Mouse (Mus musculus): ENCODE results near the gene Tipin. TPM values are rescaled to one million over a fixed set of nuclear protein-coding genes. Genes with fewer than 3 reads are reported as not detected.

Gene Tipin
- total RNA-seq (2021) = 10 to 100 TPM in 1 of 2 experiments, 1 to 10 TPM in 1; 7.9 to 10.3 TPM
- long read RNA-seq, experiment 1, partial matches to known transcripts = 0 of 9 reads
- long read RNA-seq, experiment 1, other reads (novel, unspliced or antisense) = 8 of 9 reads
- long read RNA-seq, experiment 2, partial matches to known transcripts = 0 of 8 reads
- long read RNA-seq, experiment 2, other reads (novel, unspliced or antisense) = 7 of 8 reads

- intact Hi-C loops (cut with DNase I) = no loop called here
- Histone ChIP-seq H3K4me3 (peak within 1 kb of the TSS; percentile 92), H3K27ac (peak within 1 kb of the TSS; percentile 90)
- peak; percentile 98 for DNase-seq
- TF ChIP-seq CTCF (IDR thresholded peaks at IDR 0.05) = no peak
Measured at GRCm38 (mm10) chr9:64281105-64281780, at the start of gene Tipin. Gene Tipin (plus strand): TSS chr9:64281581.

- no peak for TF ChIP-seq CTCF (IDR thresholded peaks at IDR 0.05)
- peak overlapping the region; percentile 69 for H3K27ac ChIP-seq
- no peak overlapping the region for H3K4me3 ChIP-seq
- intact Hi-C loops (cut with DNase I) = no loop called here
- DNase-seq = no peak
Measured at GRCm38 (mm10) chr9:64231674-64232073, 49.7 kb upstream of the Tipin start.

- no peak for TF ChIP-seq CTCF (IDR thresholded peaks at IDR 0.05)
- peak overlapping the region; percentile 69 for H3K27ac ChIP-seq
- DNase-seq = peak; percentile 37
- H3K4me3 ChIP-seq = peak overlapping the region; percentile 25
- intact Hi-C loops (cut with DNase I) = no loop called here
Measured at GRCm38 (mm10) chr9:64232257-64232957, 49.0 kb upstream of the Tipin start.

GRCm38 (mm10) chr9:64233656-64234055 is 47.7 kb upstream of the Tipin start:
- TF ChIP-seq CTCF (IDR thresholded peaks at IDR 0.05) = no peak
- intact Hi-C loops (cut with DNase I) = no loop called here
- no peak for DNase-seq
- Histone ChIP-seq H3K4me3 (no peak overlapping the region), H3K27ac (peak overlapping the region; percentile 48)

DNA sequence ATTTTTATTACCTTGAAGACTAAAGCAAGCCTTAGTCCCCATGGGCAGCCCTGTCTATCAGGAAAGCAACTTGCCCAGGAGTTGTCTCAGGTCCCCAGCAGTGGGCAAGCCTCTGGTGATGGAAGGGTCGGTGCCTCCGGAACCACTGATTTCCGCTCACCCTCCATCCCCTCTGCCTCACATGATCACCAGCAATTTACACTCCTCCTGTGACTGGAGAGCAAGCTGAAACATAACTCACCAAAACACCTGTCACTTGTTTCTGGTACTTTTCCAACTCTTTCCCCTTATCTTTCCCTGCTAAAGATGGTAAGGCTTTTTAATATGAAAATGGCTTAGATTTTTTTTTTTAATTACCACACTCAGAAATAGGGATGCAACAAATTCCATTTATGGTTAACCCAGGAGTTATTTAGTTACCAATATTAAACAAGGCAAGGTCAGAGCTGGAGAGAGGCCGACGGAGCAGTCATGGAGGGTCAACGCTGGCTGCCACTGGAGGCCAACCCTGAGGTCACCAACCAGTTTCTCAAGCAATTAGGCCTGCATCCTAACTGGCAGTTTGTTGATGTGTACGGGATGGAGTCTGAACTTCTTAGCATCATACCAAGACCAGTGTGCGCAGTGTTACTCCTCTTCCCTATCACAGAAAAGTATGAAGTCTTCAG is 46.5 kb upstream of the Tipin start, which contains the start of gene Uchl4:
Gene Uchl4 (plus strand): TSS at position 434 of the 668 bp plus-strand sequence.
- intact Hi-C loops (cut with DNase I) = no loop called here
- Histone ChIP-seq H3K4me3 (no peak within 1 kb of the TSS), H3K27ac (peak within 1 kb of the TSS; percentile 48)
- no peak for DNase-seq
- TF ChIP-seq CTCF (IDR thresholded peaks at IDR 0.05) = no peak

GRCm38 (mm10) chr9:64236056-64236455 is 45.3 kb upstream of the Tipin start:
- no peak for DNase-seq
- TF ChIP-seq CTCF (IDR thresholded peaks at IDR 0.05) = no peak
- intact Hi-C loops (cut with DNase I) = no loop called here
- Histone ChIP-seq H3K4me3 (no peak overlapping the region), H3K27ac (no peak overlapping the region)

GRCm38 (mm10) chr9:64240116-64240515 is 41.3 kb upstream of the Tipin start:
- TF ChIP-seq CTCF (IDR thresholded peaks at IDR 0.05) = no peak
- Histone ChIP-seq H3K27ac (no peak overlapping the region), H3K4me3 (no peak overlapping the region)
- intact Hi-C loops (cut with DNase I) = no loop called here
- DNase-seq = no peak

- peak overlapping the region; percentile 43 for H3K27ac ChIP-seq
- no peak overlapping the region for H3K4me3 ChIP-seq
- peak; percentile 44 for DNase-seq
- intact Hi-C loops (cut with DNase I) = no loop called here
- no peak for TF ChIP-seq CTCF (IDR thresholded peaks at IDR 0.05)
Measured at GRCm38 (mm10) chr9:64240681-64241080, 40.7 kb upstream of the Tipin start.

- no peak for DNase-seq
- Histone ChIP-seq H3K4me3 (no peak overlapping the region), H3K27ac (no peak overlapping the region)
- TF ChIP-seq CTCF (IDR thresholded peaks at IDR 0.05) = no peak
- intact Hi-C loops (cut with DNase I) = no loop called here
Measured at GRCm38 (mm10) chr9:64242381-64242831, 39.0 kb upstream of the Tipin start.

GRCm38 (mm10) chr9:64249371-64249770 is 32.0 kb upstream of the Tipin start:
- no peak overlapping the region for H3K27ac ChIP-seq
- no peak for TF ChIP-seq CTCF (IDR thresholded peaks at IDR 0.05)
- intact Hi-C loops (cut with DNase I) = no loop called here
- DNase-seq = no peak
- H3K4me3 ChIP-seq = no peak overlapping the region

- DNase-seq = no peak
- intact Hi-C loops (cut with DNase I) = no loop called here
- no peak for TF ChIP-seq CTCF (IDR thresholded peaks at IDR 0.05)
- no peak overlapping the region for H3K27ac ChIP-seq
- H3K4me3 ChIP-seq = no peak overlapping the region
Measured at GRCm38 (mm10) chr9:64250111-64250730, 31.2 kb upstream of the Tipin start.

- H3K4me3 ChIP-seq = peak overlapping the region; percentile 99
- intact Hi-C loops (cut with DNase I) = loop anchor here (1.0 to 2.0 kb wide), 2 partner anchors 80 to 132 kb away; partner anchors contain the start of genes Rpl4 and Zwilch
- H3K27ac ChIP-seq = peak overlapping the region; percentile 97
- TF ChIP-seq CTCF (IDR thresholded peaks at IDR 0.05) = peak; percentile 21; the same call in 1 of the 2 replicates
- peak; percentile 43 for DNase-seq
Measured at GRCm38 (mm10) chr9:64252591-64253020, 28.8 kb upstream of the Tipin start.
